ENCODE assay signal across 12 mouse cellular contexts in genomic region chr3:149331251-149331960, GRCm38 (mm10).
A peak's percentile ranks its signal among the peaks of the same experiment; 100 is the strongest.
DNase-seq lines count a peak whose midpoint lies in the region; ATAC-seq and TF ChIP-seq lines count a peak whose summit lies in the region.
"Had no signal": no experiment of that assay in that cellular context is flagged by ENCODE, and none has a peak within 500 bp of the region (broad histone marks: within the 10 kb centered on the region; RNA-seq: fewer than 3 reads in every experiment).

No protein-coding gene starts in this region.

- no peaks in the 10 kb centered on the region for H3K36me3 ChIP-seq in heart, embryonic 13.5 days
- H3K36me3 ChIP-seq in lung, postnatal 0 days (ENCODE audit: insufficient read depth, low read length): no peaks in the 10 kb centered on the region
- H3K36me3 ChIP-seq in midbrain, embryonic 13.5 days: no peaks in the 10 kb centered on the region

- H3K4me3 ChIP-seq in heart, embryonic 13.5 days: no peak overlapping the region
- no peak overlapping the region for H3K4me3 ChIP-seq in lung, postnatal 0 days (ENCODE audit: low read depth, low read length)
- H3K4me3 ChIP-seq in midbrain, embryonic 13.5 days (replicated peaks): no peak overlapping the region

- WGBS in heart, embryonic 13.5 days: 62% methylated on average over 7 of the region's 7 CpGs
- WGBS in lung, postnatal 0 days: 67% methylated on average over 7 of the region's 7 CpGs
- 4% methylated on average over 7 of the region's 7 CpGs for WGBS in midbrain, embryonic 13.5 days

- H3K9me3 ChIP-seq in heart, embryonic 13.5 days: no peaks in the 10 kb centered on the region
- H3K9me3 ChIP-seq in lung, postnatal 0 days (ENCODE audit: low read length): no peaks in the 10 kb centered on the region
- H3K9me3 ChIP-seq in midbrain, embryonic 13.5 days: no peaks in the 10 kb centered on the region

- no peak for TF ChIP-seq EP300 in lung, postnatal 0 days (IDR thresholded peaks at IDR 0.05)

- TF ChIP-seq CTCF in lung, postnatal 0 days (IDR thresholded peaks at IDR 0.05): no peak

- peaks cover 43% of the 10 kb centered on the region for H3K4me1 ChIP-seq in heart, embryonic 13.5 days
- H3K4me1 ChIP-seq in lung, postnatal 0 days (ENCODE audit: insufficient read depth, low read depth, low read length): no peaks in the 10 kb centered on the region; the same call in 1 of the 2 replicates
- peaks cover 35% of the 10 kb centered on the region for H3K4me1 ChIP-seq in midbrain, embryonic 13.5 days (replicated peaks)

- no peak overlapping the region for H3K9ac ChIP-seq in heart, embryonic 13.5 days
- H3K9ac ChIP-seq in lung, postnatal 0 days (replicated peaks; ENCODE audit: low read depth): no peak overlapping the region
- no peak overlapping the region for H3K9ac ChIP-seq in midbrain, embryonic 13.5 days (replicated peaks)

- no peak for ATAC-seq in heart, embryonic 13.5 days (ENCODE audit: extremely low read depth, insufficient number of reproducible peaks, low FRiP score, low TSS enrichment)
- ATAC-seq in lung, postnatal 0 days: no peak
- peak; percentile 74 for ATAC-seq in midbrain, embryonic 13.5 days
- ATAC-seq: CD4-positive, CD25-positive, alpha-beta regulatory T cell, adult 4 months had no signal

- no peak for DNase-seq in heart, adult 9 months (ENCODE audit: low spot score in 2 of 2)
- DNase-seq in lung, postnatal 0 days (ENCODE audit: low spot score): no peak
- no peak for DNase-seq in lung, postnatal 4 days
- peak; percentile 48 for DNase-seq in embryo, embryonic 11 days
- DNase-seq in urinary bladder, postnatal 4 days (ENCODE audit: low spot score in 2 of 2): no peak
- DNase-seq: cerebellum, postnatal 25 days; thymus, adult 18-20 months had no signal

- H3K27ac ChIP-seq in heart, embryonic 13.5 days (replicated peaks): peak overlapping the region; percentile 42; the same call in 1 of the 2 replicates
- H3K27ac ChIP-seq in lung, postnatal 0 days (ENCODE audit: low read length): 0 out of 2 replicates have a peak overlapping the region, but pooled peaks have one; percentile 38
- no peak overlapping the region for H3K27ac ChIP-seq in midbrain, embryonic 13.5 days
- H3K27ac ChIP-seq: kidney, postnatal 0 days had no signal

- H3K27me3 ChIP-seq in heart, embryonic 13.5 days (replicated peaks): no peaks in the 10 kb centered on the region
- no peaks in the 10 kb centered on the region for H3K27me3 ChIP-seq in lung, postnatal 0 days (replicated peaks; ENCODE audit: insufficient read depth, low read length)
- peaks cover 11% of the 10 kb centered on the region; the same call in 1 of the 2 replicates for H3K27me3 ChIP-seq in midbrain, embryonic 13.5 days

- H3K4me2 ChIP-seq in heart, embryonic 13.5 days: no peak overlapping the region
- no peak overlapping the region for H3K4me2 ChIP-seq in lung, postnatal 0 days (replicated peaks; ENCODE audit: low read depth, low read length)
- H3K4me2 ChIP-seq in midbrain, embryonic 13.5 days (replicated peaks): no peak overlapping the region; the same call in 1 of the 2 replicates
- H3K4me2 ChIP-seq: liver, embryonic 11.5 days had no signal
